Mouse (Mus musculus): Measurements from ENCODE around the gene Prkaa2. TPM values are rescaled to one million over a fixed set of nuclear protein-coding genes. Genes with fewer than 3 reads are reported as not detected.

The Prkaa2 gene
- total RNA-seq, 2 experiments from 2014 or later = 66.3 to 68.0 TPM

DNA sequence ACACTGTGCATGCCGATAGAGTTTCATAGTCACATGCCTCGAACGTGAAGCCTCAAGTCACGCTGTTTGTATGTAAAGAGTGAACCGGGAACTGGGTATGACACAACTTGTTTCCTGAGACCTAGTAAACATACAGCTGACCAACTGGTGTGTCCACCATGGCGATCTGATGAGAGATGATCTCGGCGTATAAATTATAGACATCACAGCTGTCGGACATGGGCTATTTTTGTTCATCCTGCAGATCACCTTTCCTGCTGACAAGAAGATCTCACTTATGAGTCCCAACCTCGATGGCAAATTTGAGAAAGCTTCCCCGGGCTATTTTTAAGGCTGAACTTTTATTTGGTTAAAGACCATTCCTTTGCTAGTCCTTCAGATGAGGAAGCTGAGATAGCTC, 2.1 kb upstream of the Prkaa2 start:
- intact Hi-C loops (cut with DNase I) = no loop called here
- DNase-seq = no peak

DNA sequence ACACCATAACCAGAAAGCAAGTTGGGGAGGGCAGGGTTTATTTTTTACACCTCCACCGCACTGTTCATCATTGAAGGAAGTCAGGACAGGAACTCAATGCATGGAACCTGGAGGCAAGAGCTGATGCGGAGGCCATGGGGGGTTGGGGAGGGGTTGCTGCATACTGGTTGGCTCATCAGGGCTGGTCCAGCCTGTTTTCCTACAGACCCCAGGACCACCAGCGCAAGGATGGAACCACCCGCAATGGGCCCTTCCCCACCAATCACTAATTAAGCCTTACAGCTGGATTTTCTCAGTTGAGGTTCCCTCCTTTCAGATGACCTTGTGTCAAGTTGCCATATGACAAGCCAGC, 970 bp upstream of the Prkaa2 start:
- DNase-seq = no peak
- intact Hi-C loops (cut with DNase I) = no loop called here

DNA sequence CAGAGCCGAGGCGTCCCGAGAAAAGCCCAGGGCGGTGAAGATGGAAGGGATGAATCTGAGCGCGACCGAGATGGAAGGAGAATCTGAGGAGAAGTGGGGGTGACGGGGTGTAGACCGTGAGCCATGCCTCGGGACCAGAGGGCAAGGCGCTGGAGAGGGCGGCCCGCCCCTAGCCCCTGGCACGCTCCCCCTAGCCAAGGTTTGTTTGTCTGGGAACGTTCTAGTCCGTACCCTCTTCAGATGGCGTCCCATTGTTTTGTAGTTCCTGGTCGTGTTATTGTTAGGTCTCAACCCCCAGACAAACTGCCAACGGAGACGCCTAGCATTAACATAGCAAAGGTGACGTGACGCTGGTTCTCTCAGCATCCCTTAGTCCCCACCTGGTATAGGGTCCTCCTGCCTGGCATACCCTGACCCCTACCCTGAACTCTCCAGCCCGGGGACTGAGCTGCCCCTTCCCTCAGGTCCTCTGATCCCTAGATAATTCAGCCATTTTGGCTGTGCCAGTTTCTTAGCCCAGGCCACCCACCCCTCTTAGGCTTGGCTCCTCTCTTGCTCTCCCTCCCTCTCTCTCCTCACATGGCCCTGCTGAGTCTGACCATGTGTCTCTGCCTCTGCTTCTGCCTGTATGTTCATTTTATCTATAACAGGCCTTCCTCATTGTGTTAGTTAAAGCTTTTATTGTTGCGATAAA, 447 bp upstream of the Prkaa2 start:
- intact Hi-C loops (cut with DNase I) = loop anchor here (5.0 kb wide), 1 partner anchor 73 kb away; no protein-coding TSS in a partner anchor
- DNase-seq = no peak

- DNase-seq = no peak
- intact Hi-C loops (cut with DNase I) = loop anchor here (5.0 kb wide), 1 partner anchor 71 kb away; no protein-coding TSS in a partner anchor
Observed at GRCm38 (mm10) chr4:105108641-105109198, 970 bp downstream of the Prkaa2 start.

DNA sequence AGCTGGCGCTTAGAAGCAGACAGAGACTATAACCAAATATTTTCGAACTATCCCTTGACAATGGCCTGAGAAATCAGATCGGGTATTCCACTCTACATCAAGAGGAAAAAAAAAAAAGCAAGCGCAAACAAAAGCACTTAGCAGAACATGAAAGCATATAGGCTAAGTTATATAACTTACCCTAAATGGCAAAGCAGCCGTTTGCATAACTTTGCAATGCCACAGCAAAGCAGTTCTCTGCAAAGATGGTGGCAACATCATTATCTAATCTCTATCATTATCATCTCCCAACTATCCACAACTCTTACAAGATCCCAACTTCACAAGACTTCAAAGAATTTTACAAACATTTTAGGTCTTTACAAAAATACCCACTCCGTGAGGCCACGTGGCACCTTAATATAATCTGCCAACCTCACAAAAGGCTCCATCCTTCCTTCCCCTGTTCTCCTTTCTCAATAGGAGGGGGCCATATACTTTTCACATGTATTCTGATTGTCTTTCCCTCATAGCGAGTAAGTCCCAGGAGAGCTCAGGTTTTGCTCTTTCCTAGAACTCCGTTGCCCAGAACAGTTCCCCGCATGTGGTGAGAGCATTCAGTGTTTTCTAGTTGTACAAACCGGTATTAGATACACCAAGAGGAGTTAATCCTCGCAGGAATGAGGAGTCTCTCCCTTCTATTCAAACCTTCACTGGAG, 1.6 kb downstream of the Prkaa2 start:
- intact Hi-C loops (cut with DNase I) = loop anchor here (5.0 kb wide), 1 partner anchor 71 kb away; no protein-coding TSS in a partner anchor
- DNase-seq = no peak

GRCm38 (mm10) chr4:105104099-105104872, 5.4 kb downstream of the Prkaa2 start:
- intact Hi-C loops (cut with DNase I) = no loop called here
- DNase-seq = no peak

DNA sequence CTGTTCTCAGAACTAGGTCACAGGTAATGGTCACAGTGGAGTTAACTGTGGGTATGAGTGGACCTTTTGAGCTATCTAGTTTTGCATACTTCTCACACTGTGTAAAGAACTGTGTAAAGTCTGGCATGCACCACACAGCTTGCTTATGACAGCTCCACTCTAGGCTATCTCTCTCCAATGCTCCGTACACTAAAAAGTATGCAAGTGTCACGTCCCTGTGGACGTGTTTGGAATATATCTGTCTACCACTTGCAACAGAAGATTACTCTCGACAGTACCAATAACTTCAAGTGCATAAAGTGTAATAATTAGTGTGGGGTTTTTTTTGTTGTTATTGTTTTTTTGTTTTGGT, 8.4 kb downstream of the Prkaa2 start:
- intact Hi-C loops (cut with DNase I) = no loop called here
- no peak for DNase-seq

DNA sequence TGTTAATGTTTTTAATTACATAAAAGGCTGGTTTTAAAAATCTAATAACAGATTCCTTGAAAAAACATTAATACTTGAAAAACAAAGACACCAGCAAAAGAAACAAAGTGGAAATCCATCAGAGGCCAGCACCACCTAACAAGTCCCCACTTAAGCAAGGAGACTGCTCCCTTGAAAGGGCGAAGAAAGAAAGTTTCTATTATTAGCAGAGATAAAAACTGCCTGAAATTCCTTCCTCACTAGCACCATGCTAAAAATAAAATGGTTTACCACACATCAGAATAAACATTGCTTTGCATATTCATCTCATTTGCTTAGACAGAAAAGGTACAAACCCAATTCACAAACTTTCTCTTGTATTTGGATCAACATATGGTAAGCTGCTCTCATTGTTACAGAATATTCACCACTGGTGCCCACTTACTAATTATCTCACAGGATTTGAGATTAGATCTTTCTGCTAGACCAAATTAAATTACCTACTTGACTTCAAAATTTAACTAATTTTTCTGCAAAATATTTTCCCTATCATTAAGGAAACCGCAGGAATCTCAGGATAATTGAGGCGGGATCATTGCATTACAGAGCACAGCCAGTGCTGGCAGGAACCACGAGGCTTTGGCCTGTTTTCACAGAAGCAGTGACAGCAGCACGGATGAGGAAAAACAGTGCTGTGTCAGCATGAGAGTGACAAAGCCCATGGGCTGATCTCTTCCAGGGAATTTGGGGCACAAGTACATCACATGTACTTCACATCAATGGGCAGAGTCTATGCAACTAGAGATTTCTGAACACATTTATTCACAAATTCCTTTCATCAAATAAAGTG, 9.0 kb downstream of the Prkaa2 start:
- intact Hi-C loops (cut with DNase I) = no loop called here
- peak; percentile 55 to 68 for DNase-seq

- DNase-seq = no peak
- intact Hi-C loops (cut with DNase I) = no loop called here
Observed at GRCm38 (mm10) chr4:105098660-105099059, 11.0 kb downstream of the Prkaa2 start.

DNA sequence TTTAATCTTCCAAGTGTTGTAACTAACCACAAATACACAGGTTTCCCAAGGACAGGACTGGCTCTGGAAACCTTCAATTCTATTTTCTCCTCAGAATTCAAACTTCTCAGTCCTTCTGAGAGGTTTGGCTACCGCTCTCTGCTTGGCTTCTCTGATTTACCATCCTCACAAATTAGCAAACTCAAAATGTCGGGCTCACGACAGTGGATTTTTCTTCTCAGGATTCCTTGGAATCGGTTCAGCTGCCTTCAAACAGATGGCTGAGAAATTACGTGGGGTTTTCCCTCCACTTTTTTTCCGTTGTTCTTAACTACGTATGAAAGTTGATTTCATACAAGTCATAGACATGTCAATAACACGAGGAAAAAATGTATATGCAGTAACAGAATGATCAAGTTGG, 11.5 kb downstream of the Prkaa2 start:
- intact Hi-C loops (cut with DNase I) = no loop called here
- no peak for DNase-seq

DNA sequence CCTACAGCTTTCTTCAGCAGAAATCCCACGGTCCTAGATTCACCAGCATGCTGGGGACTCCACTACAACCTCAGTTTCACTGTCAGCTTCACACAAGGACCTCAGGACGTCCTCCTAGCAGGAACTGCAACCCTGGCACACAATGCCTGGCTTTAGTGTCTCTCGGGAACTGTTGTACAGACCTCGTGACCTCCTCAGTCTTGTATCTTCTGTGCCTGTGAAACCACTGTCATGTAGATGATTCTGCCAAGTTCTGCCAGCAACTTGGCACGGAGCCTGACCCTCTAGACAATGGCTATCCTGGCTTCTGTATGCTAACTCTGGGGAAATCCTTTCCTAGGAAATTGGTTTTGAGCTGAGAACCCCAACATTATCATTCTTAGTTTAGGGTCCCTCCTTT, 14.4 kb downstream of the Prkaa2 start:
- DNase-seq = peak; percentile 57 to 67
- intact Hi-C loops (cut with DNase I) = no loop called here

GRCm38 (mm10) chr4:105093951-105094350, 15.7 kb downstream of the Prkaa2 start:
- no peak for DNase-seq
- intact Hi-C loops (cut with DNase I) = no loop called here

DNA sequence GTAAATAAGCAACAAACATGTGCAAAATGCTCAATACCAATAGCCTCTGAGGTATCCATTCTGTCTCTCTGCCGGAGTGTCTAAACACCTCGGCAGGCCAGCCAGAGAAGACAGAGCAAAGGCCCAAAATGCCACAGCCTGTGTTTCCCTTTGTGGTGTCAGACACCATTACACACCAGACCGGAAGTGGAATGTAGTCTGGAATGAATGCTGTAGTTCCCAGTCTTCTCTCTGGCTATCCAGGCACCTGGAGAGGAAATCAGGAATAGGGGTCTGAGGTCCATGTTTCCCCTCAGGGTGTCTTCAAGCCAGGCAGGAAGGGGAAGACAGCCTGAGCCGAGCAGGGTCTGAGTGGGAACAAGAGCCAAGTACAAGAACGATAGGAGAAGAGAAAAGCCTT, 19.3 kb downstream of the Prkaa2 start:
- intact Hi-C loops (cut with DNase I) = no loop called here
- DNase-seq = no peak

GRCm38 (mm10) chr4:105089386-105089785, 20.3 kb downstream of the Prkaa2 start:
- intact Hi-C loops (cut with DNase I) = no loop called here
- peak in 1 of 2 experiments; percentile 41 for DNase-seq

- intact Hi-C loops (cut with DNase I) = no loop called here
- DNase-seq = no peak
Observed at GRCm38 (mm10) chr4:105088671-105089070, 21.0 kb downstream of the Prkaa2 start.

- intact Hi-C loops (cut with DNase I) = loop anchor here (10.0 kb wide), 1 partner anchor 49 kb away; no protein-coding TSS in a partner anchor
- no peak for DNase-seq
Observed at GRCm38 (mm10) chr4:105076152-105076551, 33.5 kb downstream of the Prkaa2 start.

DNA sequence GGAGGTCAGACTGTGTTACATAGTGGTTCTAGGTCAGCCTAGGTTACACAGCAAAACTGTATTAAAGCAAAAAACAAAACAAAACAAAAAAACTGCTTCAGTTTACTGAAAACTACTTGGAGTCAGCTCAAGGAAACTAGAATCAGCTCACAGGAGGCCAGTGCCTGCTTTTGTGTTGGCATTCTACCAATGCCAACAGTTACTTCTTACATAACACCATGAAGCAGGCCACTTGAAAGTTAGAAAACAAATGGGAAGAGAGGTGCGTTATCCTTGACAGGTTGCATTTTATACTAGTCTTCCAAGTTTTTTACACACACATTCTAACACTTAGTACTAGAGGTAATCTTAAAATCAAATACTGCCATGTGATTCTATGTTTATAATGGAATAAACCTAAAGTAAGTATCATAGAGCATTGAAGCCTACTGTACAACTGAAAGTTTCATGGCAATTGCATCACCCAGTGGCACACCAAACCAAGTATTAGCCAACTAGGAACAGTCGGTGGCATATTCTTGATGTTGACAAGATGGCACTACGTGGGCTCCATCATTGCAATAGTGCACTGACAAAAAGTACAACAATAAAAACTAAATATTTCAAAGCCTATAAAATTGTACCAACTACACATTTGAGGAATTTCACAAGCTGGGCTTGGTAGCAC, 37.8 kb downstream of the Prkaa2 start:
- no peak for DNase-seq
- intact Hi-C loops (cut with DNase I) = loop anchor here (10.0 kb wide), 1 partner anchor 53 kb away; no protein-coding TSS in a partner anchor

- peak; percentile 69 to 75 for DNase-seq
- intact Hi-C loops (cut with DNase I) = loop anchor here (10.0 kb wide), 1 partner anchor 54 kb away; no protein-coding TSS in a partner anchor
Observed at GRCm38 (mm10) chr4:105070982-105071381, 38.7 kb downstream of the Prkaa2 start.

GRCm38 (mm10) chr4:105051291-105051690, 58.4 kb downstream of the Prkaa2 start:
- no peak for DNase-seq
- intact Hi-C loops (cut with DNase I) = no loop called here

All from heart, postnatal 14 days (tissue).